Mouse (Mus musculus): ENCODE data around the gene Ears2. TPM values are rescaled to one million over a fixed set of nuclear protein-coding genes. Genes with fewer than 3 reads are reported as not detected.

Ears2 gene
- polyA plus RNA-seq (2012) = 10.9 and 13.8 TPM in 2 replicates

DNA sequence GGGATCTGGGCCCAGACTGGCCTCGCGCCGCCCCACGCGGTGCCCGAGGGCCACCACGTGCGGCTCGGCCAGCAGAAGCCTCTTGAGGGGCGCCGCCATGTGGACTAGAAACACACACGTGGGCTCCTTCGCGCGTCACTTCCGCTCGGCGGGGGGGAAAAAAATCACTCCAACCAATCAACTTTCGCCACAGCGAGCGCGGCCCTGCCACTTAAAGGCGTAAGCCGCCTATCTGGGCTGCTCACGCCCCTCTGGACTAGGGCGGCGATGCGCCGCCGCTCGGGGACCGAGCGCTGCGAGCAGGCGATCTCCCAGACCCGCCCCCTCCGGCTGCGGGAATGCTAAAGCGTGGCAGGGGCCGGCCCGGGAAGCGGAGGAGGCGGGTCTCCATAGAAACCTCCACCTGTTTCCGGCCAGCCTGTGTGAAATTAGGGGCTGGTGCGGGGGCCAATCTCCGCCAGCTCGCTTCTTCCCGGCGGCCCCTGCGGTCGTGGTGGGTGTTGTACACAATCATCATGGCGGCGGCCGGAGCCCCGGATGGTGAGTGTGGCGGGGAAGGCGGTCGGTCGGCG, at the start of gene Ears2, which contains the start of gene Ubfd1:
TSS of gene Ears2 (minus strand) at position 319 of the 572 bp plus-strand sequence.
TSS of gene Ubfd1 (plus strand) at position 231 of the 572 bp plus-strand sequence.
- no peak for TF ChIP-seq GATA1 (IDR thresholded peaks at IDR 0.05; ENCODE audit: low read length)

DNA sequence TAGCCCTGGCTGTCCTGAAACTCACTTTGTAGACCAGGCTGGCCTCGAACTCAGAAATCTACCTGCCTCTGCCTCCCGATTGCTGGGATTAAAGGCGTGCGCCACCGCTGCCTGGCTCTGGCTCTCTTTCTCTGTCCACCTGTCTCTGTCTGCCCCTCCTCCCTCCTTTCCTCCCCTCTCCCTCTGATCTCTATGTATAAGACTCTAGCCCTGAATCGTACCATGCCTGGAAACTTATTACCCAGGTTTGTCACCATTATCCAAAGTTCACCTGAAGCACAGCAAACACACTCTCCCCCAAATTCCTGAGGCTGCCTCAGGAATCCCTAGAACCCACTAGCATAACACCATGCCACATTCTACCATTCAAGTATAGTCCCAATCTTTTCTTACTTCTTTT, 41.1 kb upstream of the Ears2 start:
- no peak for TF ChIP-seq GATA1 (IDR thresholded peaks at IDR 0.05; ENCODE audit: low read length)

DNA sequence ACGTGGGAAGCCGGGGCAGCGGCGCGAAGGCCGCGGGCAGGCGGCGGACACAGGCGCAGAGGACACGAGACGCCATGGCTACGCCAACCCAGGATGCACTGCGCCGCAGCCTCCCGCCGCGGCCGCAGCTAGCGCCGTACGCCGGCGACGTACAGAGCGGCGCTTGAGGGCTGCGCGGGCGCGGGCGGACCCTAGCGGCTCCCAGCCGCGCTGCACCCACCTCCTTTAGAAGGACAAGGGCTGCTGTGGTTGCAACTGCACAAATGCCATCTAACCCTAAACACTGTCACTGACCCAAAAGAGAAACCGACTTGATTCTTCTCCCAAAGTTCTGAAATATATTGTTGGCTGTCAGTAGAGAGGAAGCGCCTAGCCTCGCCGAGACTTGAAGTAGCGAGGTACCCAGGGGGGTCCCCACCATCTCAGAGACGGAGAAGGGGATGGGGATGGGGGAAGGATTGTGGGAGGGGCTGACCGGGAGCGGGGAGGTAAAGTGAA, 34.7 kb upstream of the Ears2 start, which contains the start of gene Ndufab1:
TSS of gene Ndufab1 (minus strand) at position 140 of the 498 bp plus-strand sequence.
- TF ChIP-seq GATA1 (IDR thresholded peaks at IDR 0.05; ENCODE audit: low read length) = no peak

DNA sequence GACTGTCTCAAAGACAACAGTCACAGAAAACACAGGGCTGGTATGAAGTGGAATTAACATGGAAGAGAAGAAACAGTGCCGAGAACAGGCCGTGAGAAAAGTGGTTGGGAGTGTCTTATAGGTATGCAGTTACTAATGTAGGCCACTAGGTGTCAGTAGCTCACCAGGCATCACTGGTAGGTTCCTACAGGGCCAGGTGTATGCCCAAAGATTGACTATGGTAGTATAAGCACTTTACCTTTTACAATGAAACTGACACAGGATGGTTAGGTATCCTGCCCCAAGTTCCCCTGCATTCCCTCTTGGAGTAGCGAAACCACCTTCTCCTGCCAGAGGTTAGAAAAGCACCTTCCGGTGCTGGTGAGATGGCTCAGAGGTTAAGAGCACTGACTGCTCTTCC, 32.2 kb upstream of the Ears2 start:
- TF ChIP-seq GATA1 (IDR thresholded peaks at IDR 0.05; ENCODE audit: low read length) = no peak

DNA sequence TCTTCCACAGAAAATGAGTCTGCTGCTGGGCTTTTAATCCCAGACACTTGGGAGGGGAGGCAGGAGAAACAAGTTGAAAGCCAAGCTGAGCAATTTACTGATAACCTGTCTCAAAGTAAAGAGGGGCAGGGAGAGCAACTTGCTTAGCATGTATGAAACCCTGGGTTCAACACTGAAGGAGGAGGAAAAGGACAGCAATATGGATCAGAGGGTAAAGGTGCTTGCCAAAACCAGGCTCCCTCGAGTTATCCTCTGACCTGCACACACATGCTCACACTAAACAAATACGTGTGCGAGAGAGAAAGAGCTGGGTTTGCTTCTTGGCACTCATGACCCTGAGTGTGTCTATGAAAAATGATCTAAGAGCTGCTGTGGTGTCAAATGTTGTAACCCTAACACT, 30.9 kb upstream of the Ears2 start:
- TF ChIP-seq GATA1 (IDR thresholded peaks at IDR 0.05; ENCODE audit: low read length) = no peak

DNA sequence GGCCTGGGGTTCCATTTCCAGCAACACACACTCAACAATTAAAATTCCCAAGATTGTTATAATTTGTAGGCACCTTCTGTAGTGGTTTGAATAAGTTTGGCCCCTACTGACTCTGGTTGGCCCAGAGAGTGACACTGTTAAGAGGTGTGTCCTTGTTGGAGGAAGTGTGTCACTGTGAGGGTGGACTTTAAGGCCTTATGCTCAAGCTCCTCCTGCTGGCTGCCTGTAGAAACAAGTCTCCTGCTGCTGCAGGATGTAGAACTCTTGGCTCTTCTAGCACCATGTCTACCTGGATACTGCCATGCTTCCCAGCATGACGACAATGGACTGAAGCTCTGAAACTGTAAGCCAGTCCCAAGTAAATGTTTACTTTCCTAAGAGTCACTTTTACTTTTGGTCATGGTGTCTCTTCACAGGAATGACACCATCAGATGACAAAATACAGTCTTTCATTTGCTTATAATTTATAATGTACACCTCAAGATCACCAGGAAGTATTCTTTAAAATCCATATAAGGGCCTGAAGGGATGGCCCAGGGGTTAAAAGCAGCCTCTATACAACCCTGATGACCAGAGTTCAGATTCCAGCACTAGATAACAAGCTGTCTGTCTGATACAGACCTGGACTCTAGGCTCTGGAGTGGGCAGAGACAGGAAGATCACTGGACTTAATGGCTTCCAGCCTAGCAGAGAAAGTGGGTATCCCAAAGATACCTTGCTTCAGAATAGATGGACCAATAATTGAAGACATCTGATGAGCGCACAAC, 27.7 kb upstream of the Ears2 start:
- TF ChIP-seq GATA1 (IDR thresholded peaks at IDR 0.05; ENCODE audit: low read length) = no peak

DNA sequence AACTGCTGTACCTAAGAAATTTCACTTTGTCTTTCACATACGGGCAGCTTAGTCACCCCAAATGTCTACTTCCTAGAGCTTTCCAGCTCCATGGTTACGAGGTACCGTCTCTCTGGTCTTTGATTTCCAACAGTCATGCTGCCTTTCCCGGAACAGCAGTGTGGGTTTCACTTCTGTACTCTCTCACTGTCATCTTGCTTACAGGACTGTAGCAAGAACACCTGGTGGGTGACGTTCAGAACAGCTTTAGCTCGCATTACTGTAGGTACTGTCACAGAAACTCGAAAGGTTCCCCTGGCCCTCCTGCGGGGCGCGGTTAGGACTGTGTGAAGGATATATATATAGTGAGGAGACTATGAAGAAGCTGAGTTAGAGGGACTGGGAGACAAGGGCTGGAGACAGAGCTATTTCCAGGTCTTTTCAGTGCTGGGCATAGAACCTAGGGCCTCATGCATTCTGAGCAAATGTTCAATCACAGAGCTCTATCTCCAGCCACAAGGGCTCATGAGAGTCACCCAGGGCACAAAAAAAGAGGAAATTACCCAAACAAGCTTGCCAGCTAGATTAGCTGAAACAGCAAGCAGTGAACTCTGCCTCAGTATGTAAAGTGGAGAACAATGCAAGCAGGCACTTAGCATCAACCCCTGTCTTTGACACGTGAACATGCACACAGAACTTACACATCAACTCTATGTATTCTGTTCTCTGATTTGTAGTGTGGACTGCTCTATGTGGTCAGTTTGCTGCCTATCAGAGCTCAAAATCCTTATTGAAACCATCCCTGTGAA, 20.3 kb upstream of the Ears2 start:
- no peak for TF ChIP-seq GATA1 (IDR thresholded peaks at IDR 0.05; ENCODE audit: low read length)

DNA sequence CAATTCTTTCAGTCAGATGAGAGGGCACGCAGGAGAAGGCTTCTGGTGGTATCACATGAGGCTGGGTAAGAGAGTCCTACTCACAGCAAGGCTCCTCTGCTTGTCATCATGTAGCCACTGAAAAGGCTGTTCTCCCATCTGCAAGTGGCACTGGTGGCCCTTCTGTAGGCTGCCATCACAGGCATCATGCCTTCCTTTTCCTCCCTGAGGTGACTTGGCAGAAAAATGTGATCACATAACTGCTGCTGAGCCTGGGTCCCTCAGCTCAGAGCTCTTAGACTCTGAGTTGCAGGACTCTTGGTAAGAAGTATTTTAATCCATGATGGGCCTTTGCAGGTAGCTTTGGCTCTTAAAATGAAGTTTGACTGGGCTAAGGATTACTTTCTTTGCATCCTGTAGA, 14.0 kb upstream of the Ears2 start:
- TF ChIP-seq GATA1 (IDR thresholded peaks at IDR 0.05; ENCODE audit: low read length) = no peak

DNA sequence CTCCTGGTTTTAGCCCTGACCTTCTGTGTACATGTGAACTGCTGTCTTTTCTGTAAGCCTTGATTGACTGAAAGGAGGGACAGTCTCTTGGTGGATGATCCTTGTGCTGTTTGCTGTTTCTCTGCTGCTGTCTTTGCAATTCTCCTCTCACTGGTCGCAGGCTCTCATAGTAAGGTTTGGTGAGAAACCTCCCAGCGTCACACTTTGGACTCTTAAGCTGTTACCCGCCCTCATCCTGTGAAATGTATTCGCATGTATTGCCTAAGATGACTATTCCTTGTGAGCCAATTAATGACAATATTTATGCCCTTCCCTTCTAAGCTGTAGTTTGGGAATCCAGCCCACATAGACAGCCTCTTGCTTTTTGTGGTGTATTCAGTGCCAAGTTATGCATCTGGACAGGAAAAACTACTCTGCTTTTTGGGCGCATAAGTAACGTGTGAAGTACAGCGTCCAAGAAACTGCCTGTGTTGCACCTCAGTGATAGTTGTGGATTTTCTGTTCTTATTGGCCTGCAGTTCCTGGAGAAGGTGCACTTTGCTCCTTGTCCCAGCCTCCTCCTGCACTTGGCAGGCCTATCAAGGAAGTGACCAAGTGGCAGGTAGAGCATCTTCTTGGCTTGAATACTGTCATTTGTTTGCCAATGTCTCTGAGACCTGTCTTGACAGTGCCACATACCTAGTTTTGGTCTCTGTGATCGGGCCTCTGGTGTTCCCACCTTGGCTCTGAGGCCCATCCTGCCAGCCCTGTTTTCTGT, 12.9 kb upstream of the Ears2 start:
- TF ChIP-seq GATA1 (IDR thresholded peaks at IDR 0.05; ENCODE audit: low read length) = no peak

DNA sequence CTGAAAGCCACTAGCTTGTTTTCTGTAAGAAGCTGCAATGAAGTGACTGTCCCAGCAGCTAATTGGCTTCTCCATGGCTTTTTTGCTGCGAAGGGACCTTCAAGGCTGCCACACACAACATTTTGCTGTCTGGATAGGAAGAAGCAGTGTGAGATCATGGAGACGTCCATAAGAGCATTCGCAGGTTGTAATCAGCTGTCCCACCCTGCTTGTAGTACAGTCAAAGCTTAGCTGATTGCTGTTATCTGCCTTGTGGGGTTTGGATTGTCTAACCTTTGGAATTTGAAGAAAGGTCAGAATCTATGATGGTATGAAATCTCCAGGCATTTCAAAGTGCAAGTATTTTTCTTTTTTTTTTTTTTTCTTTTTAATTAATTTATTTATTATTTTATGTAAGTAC, 7.3 kb upstream of the Ears2 start:
- TF ChIP-seq GATA1 (IDR thresholded peaks at IDR 0.05; ENCODE audit: low read length) = no peak

DNA sequence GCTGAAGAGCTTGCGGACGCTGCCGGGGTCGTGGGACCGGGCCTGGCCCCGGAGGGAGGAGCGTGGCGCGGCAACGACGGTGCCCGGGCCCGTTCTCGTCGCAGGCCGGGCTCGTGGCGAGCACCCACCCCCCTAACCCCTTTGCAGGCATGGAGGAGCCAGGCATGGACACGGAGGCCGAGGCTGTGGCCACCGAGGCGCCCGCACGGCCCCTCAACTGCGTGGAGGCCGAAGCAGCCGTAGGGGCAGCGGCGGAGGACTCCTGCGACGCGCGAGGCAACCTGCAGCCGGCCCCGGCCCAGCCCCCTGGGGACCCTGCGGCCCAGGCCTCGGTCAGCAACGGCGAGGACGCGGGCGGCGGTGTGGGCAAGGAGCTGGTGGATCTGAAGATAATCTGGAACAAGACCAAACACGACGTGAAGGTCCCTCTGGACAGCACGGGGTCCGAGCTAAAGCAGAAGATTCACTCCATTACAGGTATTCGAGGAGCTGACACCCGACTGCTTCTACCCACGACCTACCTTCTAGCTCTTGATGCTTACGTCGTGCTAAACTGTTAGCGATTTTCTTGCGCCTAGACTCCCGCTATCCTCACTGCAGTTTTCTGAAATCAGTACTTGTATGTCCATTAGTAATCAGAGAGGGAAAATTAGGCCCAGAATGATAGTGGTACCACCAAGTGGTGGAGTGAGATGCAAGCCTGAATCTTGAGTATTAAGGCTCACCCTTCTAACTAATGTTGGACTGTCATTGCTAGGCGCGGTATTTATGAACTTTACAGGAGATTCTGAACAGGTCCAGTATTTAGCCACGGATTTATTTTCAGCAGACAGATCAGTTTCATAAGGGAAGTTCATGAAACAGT, 686 bp upstream of the Ears2 start:
- TF ChIP-seq GATA1 (IDR thresholded peaks at IDR 0.05; ENCODE audit: low read length) = no peak

DNA sequence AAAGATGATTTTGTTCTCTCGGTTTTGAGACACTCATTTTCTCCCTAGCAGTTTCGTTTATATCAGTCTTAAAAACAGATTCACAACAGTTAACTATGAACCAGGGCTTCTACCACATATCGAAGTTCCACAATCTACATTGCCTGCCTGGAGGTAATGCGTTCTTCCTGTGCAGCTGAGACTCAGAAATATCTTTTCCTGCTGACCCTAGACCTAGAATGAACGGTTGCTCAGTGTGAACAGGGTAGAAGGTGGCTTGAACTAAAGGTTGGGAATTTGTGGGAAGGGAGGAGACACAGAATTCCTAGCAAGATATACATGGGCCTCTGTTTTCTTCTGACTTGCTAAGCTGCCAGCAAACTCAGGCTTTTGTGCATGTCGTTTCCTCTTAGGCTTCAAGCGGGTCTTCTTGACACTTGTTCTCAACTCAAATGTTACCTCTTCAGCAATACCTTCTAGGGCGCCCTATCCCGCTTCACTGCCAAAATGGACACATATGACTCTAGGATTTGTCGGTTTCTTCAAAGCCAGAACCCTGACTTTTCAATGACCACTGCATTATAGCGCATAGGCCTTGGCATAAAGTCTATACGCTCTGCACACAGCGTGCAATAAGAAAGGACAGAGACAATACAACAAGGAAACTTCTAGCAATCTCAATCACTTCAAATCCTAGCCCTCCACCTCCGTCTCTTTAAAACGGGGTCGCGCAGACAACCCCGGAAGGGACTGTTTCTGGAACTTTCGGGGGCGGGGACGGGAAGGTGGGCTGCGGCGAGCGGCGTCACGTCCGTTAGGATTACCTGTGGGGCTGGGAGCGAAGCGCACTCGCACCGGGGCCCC, 740 bp downstream of the Ears2 start:
- no peak for TF ChIP-seq GATA1 (IDR thresholded peaks at IDR 0.05; ENCODE audit: low read length)

DNA sequence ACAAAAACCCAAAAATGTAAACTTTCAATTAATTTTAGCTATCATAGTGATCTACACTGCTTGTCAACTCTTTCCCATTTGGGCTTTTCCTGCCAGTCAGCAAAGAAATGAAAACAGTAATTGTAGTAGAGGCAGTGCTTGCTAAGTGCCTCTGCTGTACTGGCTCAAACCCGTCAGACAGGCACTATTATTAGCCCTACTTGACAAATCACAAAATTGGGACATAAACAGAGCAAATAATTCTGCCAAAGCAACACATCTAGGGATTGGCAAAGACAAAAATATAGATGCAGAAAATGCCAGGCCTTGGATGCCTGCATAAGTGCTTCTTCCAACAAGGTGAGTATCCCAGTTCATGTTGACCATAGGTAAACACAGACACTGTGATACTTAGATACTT, 1.4 kb downstream of the Ears2 start:
- no peak for TF ChIP-seq GATA1 (IDR thresholded peaks at IDR 0.05; ENCODE audit: low read length)

Measured in G1E-ER4 (cell line).